Mouse (Mus musculus) lung, postnatal 0 days (tissue): Measurements from ENCODE around the gene Scn1b. TPM values are rescaled to one million over a fixed set of nuclear protein-coding genes. Genes with fewer than 3 reads are reported as not detected.

Source experiments
- ATAC-seq: fragments of 200-750 bp; cut with Nextera tagmentation; 2 replicates; pipeline ENCODE4 v1.8.0; 2017; ENCODE audit warnings: moderate library complexity
- DNase-seq: peaks from one replicate; pipeline ENCODE4 v3.0.0-alpha.2; 2016; ENCODE audit warnings: low spot score
- H3K27ac ChIP-seq: fragments of 300-500 bp; sonication (generic); 2 replicates; pipeline ENCODE4 v1.5.1; 2014; ENCODE audit warnings: antibody characterized with exemption, mild to moderate bottlenecking, low read length, mixed read lengths
- H3K27me3 ChIP-seq: fragments of 300-500 bp; sonication (generic); replicated peaks from 2 replicates; pipeline ENCODE4 v1.6.1; 2014; ENCODE audit warnings: low read length, mixed read lengths; ENCODE audit not compliant: insufficient read depth
- H3K36me3 ChIP-seq: fragments of 300-500 bp; sonication (generic); 2 replicates; pipeline ENCODE4 v1.6.1; 2014; ENCODE audit warnings: low read length, mixed read lengths; ENCODE audit not compliant: insufficient read depth
- H3K4me1 ChIP-seq: fragments of 300-500 bp; sonication (generic); 2 replicates; pipeline ENCODE4 v1.6.1; 2014; ENCODE audit warnings: antibody characterized with exemption, low read depth, low read length, mixed read lengths; ENCODE audit not compliant: insufficient read depth
- H3K4me2 ChIP-seq: fragments of 300-500 bp; sonication (generic); replicated peaks from 2 replicates; pipeline ENCODE4 v1.6.1; 2014; ENCODE audit warnings: low read depth, mild to moderate bottlenecking, low read length, moderate library complexity, mixed read lengths
- H3K4me3 ChIP-seq: fragments of 300-500 bp; sonication (generic); 2 replicates; pipeline ENCODE4 v1.5.1; 2014; ENCODE audit warnings: low read depth, low read length
- H3K9ac ChIP-seq: fragments of 300-500 bp; sonication (generic); replicated peaks from 2 replicates; pipeline ENCODE4 v1.6.1; 2014; ENCODE audit warnings: low read depth, mild to moderate bottlenecking
- H3K9me3 ChIP-seq: fragments of 300-500 bp; sonication (generic); 2 replicates; pipeline ENCODE4 v1.6.1; 2016; ENCODE audit warnings: low read length, mixed read lengths
- CTCF ChIP-seq: IDR thresholded peaks from 2 replicates; pipeline ENCODE4 v1.5.1; 2016; ENCODE audit warnings: antibody characterized with exemption, mild to moderate bottlenecking
- EP300 ChIP-seq: IDR thresholded peaks from 2 replicates; pipeline ENCODE4 v1.6.1; 2016; ENCODE audit warnings: antibody characterized with exemption, mild to moderate bottlenecking, control low read depth
- WGBS: fragments of 180-500 bp; shearing (Covaris S2); extraction: QIAGEN DNeasy Blood & Tissue Kit; methylation state at CpG from one replicate; pipeline ENCODE4 v1.1.7; 2014; 5-methylcytosine and 5-hydroxymethylcytosine counted together
- polyA plus RNA-seq: library from polyadenylated mRNA; unstranded; fragments of >200 nt; fragmentation: Nextera tagmentation; extraction: Ambion mirVana; gene quantifications from 2 replicates; pipeline ENCODE4 v1.2.1, GENCODE M21; 2015

Gene Scn1b
- polyA plus RNA-seq, 1 experiment from 2014 or later = 4.9 TPM

- no peaks in the 10 kb centered on the region for H3K36me3 ChIP-seq
- 87% methylated on average over 11 of the region's 11 CpGs for WGBS
Observed at GRCm38 (mm10) chr7:31107781-31108180, 19.0 kb downstream of the Scn1b start.

DNA sequence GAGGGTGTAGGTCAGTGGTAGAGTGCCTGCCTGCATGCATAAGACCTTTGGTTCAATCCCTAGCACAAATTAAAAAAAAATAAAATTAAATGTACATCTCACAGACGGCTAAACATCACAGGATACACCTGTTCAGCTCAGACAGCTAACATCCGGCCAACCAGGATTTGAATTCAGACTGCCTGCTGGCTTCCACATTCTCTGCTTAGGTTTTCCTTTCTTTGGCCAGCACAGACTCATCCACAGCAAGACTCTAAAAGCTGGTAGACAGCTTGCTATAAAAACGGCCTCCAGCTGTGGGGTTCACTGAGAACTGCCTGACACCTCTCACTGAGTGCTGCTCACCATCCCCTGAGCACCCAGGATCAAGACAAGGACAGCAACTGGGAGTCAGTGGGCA lies 20.6 kb downstream of the Scn1b start:
- 40% methylated on average over 3 of the region's 3 CpGs for WGBS
- Histone ChIP-seq H3K27ac (no peak overlapping the region), H3K9ac (no peak overlapping the region), H3K36me3 (no peaks in the 10 kb centered on the region), H3K9me3 (no peaks in the 10 kb centered on the region), H3K4me1 (no peaks in the 10 kb centered on the region), H3K27me3 (no peaks in the 10 kb centered on the region), H3K4me2 (no peak overlapping the region), H3K4me3 (no peak overlapping the region)
- ATAC-seq (no peak), DNase-seq (no peak)
- TF ChIP-seq EP300 = no peak
- no peak for TF ChIP-seq CTCF

More at GRCm38 (mm10) chr7:31107781-31108180, 19.0 kb downstream of the Scn1b start:
- H3K27ac ChIP-seq = no peak overlapping the region
- H3K9me3 ChIP-seq = no peaks in the 10 kb centered on the region
- no peak overlapping the region for H3K4me3 ChIP-seq
- no peaks in the 10 kb centered on the region for H3K27me3 ChIP-seq
- no peak overlapping the region for H3K9ac ChIP-seq
- TF ChIP-seq CTCF = no peak
- no peak overlapping the region for H3K4me2 ChIP-seq
- H3K4me1 ChIP-seq = no peaks in the 10 kb centered on the region
- DNase-seq (no peak), ATAC-seq (no peak)

- no peaks in the 10 kb centered on the region for H3K9me3 ChIP-seq
- H3K27me3 ChIP-seq = no peaks in the 10 kb centered on the region
- no peak overlapping the region for H3K9ac ChIP-seq
- DNase-seq = no peak
- H3K4me3 ChIP-seq = no peak overlapping the region
- no peak overlapping the region for H3K27ac ChIP-seq
- no peaks in the 10 kb centered on the region for H3K36me3 ChIP-seq
- H3K4me2 ChIP-seq = no peak overlapping the region
- no peak for ATAC-seq
- WGBS = 39% methylated on average over 15 of the region's 15 CpGs
- no peaks in the 10 kb centered on the region for H3K4me1 ChIP-seq
- TF ChIP-seq CTCF = peak; percentile 75
- TF ChIP-seq EP300 = no peak
Observed at GRCm38 (mm10) chr7:31105061-31105768, 21.6 kb downstream of the Scn1b start.

- Histone ChIP-seq H3K27ac (no peak overlapping the region), H3K27me3 (no peaks in the 10 kb centered on the region), H3K9ac (no peak overlapping the region), H3K36me3 (no peaks in the 10 kb centered on the region), H3K4me2 (no peak overlapping the region), H3K9me3 (no peaks in the 10 kb centered on the region), H3K4me1 (no peaks in the 10 kb centered on the region), H3K4me3 (no peak overlapping the region)
- no peak for DNase-seq
- ATAC-seq = no peak
- WGBS = 70% methylated on average over 14 of the region's 14 CpGs
- TF ChIP-seq CTCF (no peak), EP300 (no peak)
Observed at GRCm38 (mm10) chr7:31100786-31101185, 26.0 kb downstream of the Scn1b start.

DNA sequence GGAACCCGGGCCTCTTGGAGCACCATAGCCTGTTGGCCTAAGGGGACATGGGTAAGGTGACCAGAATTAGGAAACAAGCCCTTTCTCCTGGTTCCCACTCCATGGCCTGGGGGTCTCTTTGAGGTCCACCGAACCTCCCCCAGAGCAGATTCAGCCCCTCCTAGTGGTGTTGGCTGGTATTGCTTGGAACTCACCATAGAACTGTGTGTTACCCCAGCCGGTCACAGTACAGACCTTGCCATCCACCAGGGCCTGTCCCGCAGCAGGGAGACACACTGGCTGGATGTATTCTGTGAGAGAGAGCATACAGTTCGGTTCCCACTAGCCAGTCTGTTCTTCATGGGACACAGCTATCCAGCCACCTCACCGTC lies 27.2 kb downstream of the Scn1b start:
- no peak for DNase-seq
- no peak for ATAC-seq
- Histone ChIP-seq H3K4me3 (no peak overlapping the region), H3K27ac (no peak overlapping the region), H3K9ac (no peak overlapping the region), H3K9me3 (no peaks in the 10 kb centered on the region), H3K36me3 (no peaks in the 10 kb centered on the region), H3K4me2 (no peak overlapping the region), H3K27me3 (no peaks in the 10 kb centered on the region), H3K4me1 (no peaks in the 10 kb centered on the region)
- TF ChIP-seq CTCF (peak; percentile 24), EP300 (no peak)
- 76% methylated on average over 6 of the region's 6 CpGs for WGBS

GRCm38 (mm10) chr7:31098697-31099611 lies 27.8 kb downstream of the Scn1b start:
- TF ChIP-seq EP300 = no peak
- TF ChIP-seq CTCF = peak; percentile 46
- no peak overlapping the region for H3K4me2 ChIP-seq
- H3K27ac ChIP-seq = no peak overlapping the region
- no peak overlapping the region for H3K9ac ChIP-seq
- no peaks in the 10 kb centered on the region for H3K36me3 ChIP-seq
- WGBS = 79% methylated on average over 22 of the region's 22 CpGs
- H3K4me1 ChIP-seq = no peaks in the 10 kb centered on the region
- DNase-seq = no peak
- no peaks in the 10 kb centered on the region for H3K27me3 ChIP-seq
- no peak for ATAC-seq
- no peak overlapping the region for H3K4me3 ChIP-seq
- no peaks in the 10 kb centered on the region for H3K9me3 ChIP-seq
